Mouse (Mus musculus) thymus, adult 2 months (tissue): ENCODE data around the gene Efna2. TPM values are rescaled to one million over a fixed set of nuclear protein-coding genes. Genes with fewer than 3 reads are reported as not detected.

ENCODE experiments used
- DNase-seq: peaks from one replicate; pipeline ENCODE4 v3.0.0; 2021
- H3K27ac ChIP-seq: fragments of 200-500 bp; 2 replicates; pipeline ENCODE4 v1.5.1; 2012; ENCODE audit warnings: low read length, control low read depth; ENCODE audit not compliant: control insufficient read depth, insufficient read depth
- H3K27me3 ChIP-seq: fragments of 200-500 bp; 2 replicates; pipeline ENCODE4 v1.6.1; 2012; ENCODE audit warnings: mild to moderate bottlenecking, low read length, moderate library complexity, mixed read lengths; ENCODE audit not compliant: control insufficient read depth, insufficient read depth
- H3K36me3 ChIP-seq: fragments of 200-500 bp; 2 replicates; pipeline ENCODE4 v1.6.1; 2012; ENCODE audit warnings: mild to moderate bottlenecking, low read length, moderate library complexity; ENCODE audit not compliant: control insufficient read depth, insufficient read depth
- H3K4me1 ChIP-seq: fragments of 200-500 bp; replicated peaks from 2 replicates; pipeline ENCODE4 v1.6.1; 2012; ENCODE audit warnings: low read length; ENCODE audit not compliant: control insufficient read depth, insufficient read depth
- H3K4me3 ChIP-seq: fragments of 200-500 bp; 2 replicates; pipeline ENCODE4 v1.5.1; 2012; ENCODE audit warnings: mild to moderate bottlenecking, low read length, control low read depth, moderate library complexity; ENCODE audit not compliant: control insufficient read depth, insufficient read depth
- CTCF ChIP-seq: fragments of 200-500 bp; IDR thresholded peaks from 2 replicates; pipeline ENCODE4 v1.5.1; 2012; ENCODE audit warnings: mild to moderate bottlenecking, control low read depth, low read length, moderate library complexity, borderline replicate concordance; ENCODE audit not compliant: control insufficient read depth, poor library complexity, insufficient read depth; ENCODE audit errors: extremely low read depth
- POLR2A ChIP-seq: fragments of 200-500 bp; IDR thresholded peaks from 2 replicates; pipeline ENCODE4 v1.6.1; 2012; ENCODE audit warnings: mild to moderate bottlenecking, low read length, control low read depth, moderate library complexity; ENCODE audit not compliant: control insufficient read depth, poor library complexity, insufficient read depth; ENCODE audit errors: extremely low read depth
- WGBS: fragments of 180-500 bp; shearing (Covaris S2); methylation state at CpG from one replicate; pipeline ENCODE4 v1.1.7; 2018; 5-methylcytosine and 5-hydroxymethylcytosine counted together
- polyA plus RNA-seq: library from polyadenylated mRNA; depleted of rRNA; stranded (reverse); fragments of >200 nt; gene quantifications from 2 replicates; pipeline ENCODE4 v1.2.3, GENCODE M21; 2012

Gene Efna2
- polyA plus RNA-seq, 1 experiment = 3.6 TPM

- no peak for TF ChIP-seq POLR2A
- TF ChIP-seq CTCF = no peak
- 91% methylated on average over 15 of the region's 15 CpGs for WGBS
Observed at GRCm38 (mm10) chr10:80188453-80189024, 9.3 kb downstream of the Efna2 start.

DNA sequence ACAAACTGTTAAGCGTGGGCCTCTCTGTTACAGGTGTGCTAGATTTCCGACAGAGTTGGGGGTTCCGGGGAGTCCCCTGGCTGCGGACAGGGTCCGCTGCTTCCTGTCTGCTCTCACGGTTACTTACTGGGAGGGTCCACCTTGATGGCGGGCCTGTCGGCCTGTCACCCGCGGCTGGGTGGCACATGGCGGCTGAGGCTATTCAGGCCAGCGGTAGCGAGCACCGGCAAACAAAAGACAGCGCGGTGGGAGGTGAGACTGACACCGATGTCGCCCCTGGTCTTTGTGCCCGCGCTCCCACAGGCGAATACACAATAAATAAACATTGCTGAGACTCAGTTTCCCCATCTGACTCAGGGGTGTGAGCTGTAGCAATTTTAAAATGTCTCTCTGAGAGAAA lies 10.7 kb downstream of the Efna2 start:
- no peaks in the 10 kb centered on the region for H3K36me3 ChIP-seq
- no peaks in the 10 kb centered on the region; the same call in 1 of the 2 replicates for H3K4me1 ChIP-seq
- H3K27ac ChIP-seq = no peak overlapping the region
- H3K27me3 ChIP-seq = peaks cover 24% of the 10 kb centered on the region
- 6% methylated on average over 21 of the region's 21 CpGs for WGBS
- DNase-seq = no peak
- TF ChIP-seq POLR2A = no peak
- no peak for TF ChIP-seq CTCF
- no peak overlapping the region for H3K4me3 ChIP-seq

More at GRCm38 (mm10) chr10:80188453-80189024, 9.3 kb downstream of the Efna2 start:
- Histone ChIP-seq H3K4me1 (no peaks in the 10 kb centered on the region; the same call in 1 of the 2 replicates), H3K27me3 (peaks cover 24% of the 10 kb centered on the region), H3K27ac (no peak overlapping the region), H3K36me3 (no peaks in the 10 kb centered on the region), H3K4me3 (no peak overlapping the region)
- DNase-seq = no peak

GRCm38 (mm10) chr10:80190491-80191051 lies 11.3 kb downstream of the Efna2 start:
- Histone ChIP-seq H3K36me3 (no peaks in the 10 kb centered on the region), H3K4me1 (no peaks in the 10 kb centered on the region; the same call in 1 of the 2 replicates), H3K27ac (no peak overlapping the region), H3K4me3 (no peak overlapping the region), H3K27me3 (peaks cover 24% of the 10 kb centered on the region)
- TF ChIP-seq POLR2A (no peak), CTCF (no peak)
- DNase-seq = no peak
- WGBS = 2% methylated on average over 47 of the region's 48 CpGs

- no peak overlapping the region for H3K4me3 ChIP-seq
- WGBS = 95% methylated on average over 6 of the region's 6 CpGs
- TF ChIP-seq CTCF = no peak
- no peak for TF ChIP-seq POLR2A
- peaks cover 15% of the 10 kb centered on the region for H3K27me3 ChIP-seq
- H3K4me1 ChIP-seq = no peaks in the 10 kb centered on the region
- no peak overlapping the region for H3K27ac ChIP-seq
- no peak for DNase-seq
- H3K36me3 ChIP-seq = no peaks in the 10 kb centered on the region
Observed at GRCm38 (mm10) chr10:80193976-80194375, 14.7 kb downstream of the Efna2 start.

- TF ChIP-seq POLR2A = no peak
- TF ChIP-seq CTCF = no peak
- Histone ChIP-seq H3K27ac (no peak overlapping the region), H3K27me3 (peaks cover 12% of the 10 kb centered on the region), H3K4me1 (no peaks in the 10 kb centered on the region), H3K36me3 (no peaks in the 10 kb centered on the region), H3K4me3 (no peak overlapping the region)
- 91% methylated on average over 8 of the region's 8 CpGs for WGBS
- no peak for DNase-seq
Observed at GRCm38 (mm10) chr10:80194441-80194840, 15.2 kb downstream of the Efna2 start.

GRCm38 (mm10) chr10:80196167-80196566 lies 16.9 kb downstream of the Efna2 start:
- Histone ChIP-seq H3K4me3 (no peak overlapping the region), H3K27ac (no peak overlapping the region), H3K36me3 (no peaks in the 10 kb centered on the region), H3K27me3 (no peaks in the 10 kb centered on the region; the same call in 1 of the 2 replicates), H3K4me1 (no peaks in the 10 kb centered on the region)
- TF ChIP-seq CTCF (no peak), POLR2A (no peak)
- DNase-seq = no peak
- WGBS = 100% methylated on average over 1 of the region's 1 CpGs
